Mouse (Mus musculus) lung, postnatal 0 days (tissue): ENCODE data around the gene Bcl2.

Experiments
- CTCF ChIP-seq: IDR thresholded peaks from 2 replicates; pipeline ENCODE4 v1.5.1; 2016; ENCODE audit warnings: antibody characterized with exemption, mild to moderate bottlenecking
- EP300 ChIP-seq: IDR thresholded peaks from 2 replicates; pipeline ENCODE4 v1.6.1; 2016; ENCODE audit warnings: antibody characterized with exemption, mild to moderate bottlenecking, control low read depth

- TF ChIP-seq EP300 (no peak), CTCF (no peak)
Observed at GRCm38 (mm10) chr1:106569674-106570073, 144.4 kb downstream of the Bcl2 start.
